Mouse (Mus musculus) cortical plate, adult 2 months (tissue): ENCODE data around the gene Xylt2.

ENCODE experiments used
- CTCF ChIP-seq: fragments of 200-500 bp; IDR thresholded peaks from 2 replicates; pipeline ENCODE4 v1.5.1; 2011; ENCODE audit warnings: mild to moderate bottlenecking, control low read depth, low read length; ENCODE audit not compliant: insufficient read depth; ENCODE audit errors: extremely low read depth
- POLR2A ChIP-seq: fragments of 200-500 bp; IDR thresholded peaks from 2 replicates; pipeline ENCODE4 v1.6.1; 2011; ENCODE audit warnings: mild to moderate bottlenecking, low read length, control low read depth; ENCODE audit not compliant: insufficient read depth; ENCODE audit errors: extremely low read depth

DNA sequence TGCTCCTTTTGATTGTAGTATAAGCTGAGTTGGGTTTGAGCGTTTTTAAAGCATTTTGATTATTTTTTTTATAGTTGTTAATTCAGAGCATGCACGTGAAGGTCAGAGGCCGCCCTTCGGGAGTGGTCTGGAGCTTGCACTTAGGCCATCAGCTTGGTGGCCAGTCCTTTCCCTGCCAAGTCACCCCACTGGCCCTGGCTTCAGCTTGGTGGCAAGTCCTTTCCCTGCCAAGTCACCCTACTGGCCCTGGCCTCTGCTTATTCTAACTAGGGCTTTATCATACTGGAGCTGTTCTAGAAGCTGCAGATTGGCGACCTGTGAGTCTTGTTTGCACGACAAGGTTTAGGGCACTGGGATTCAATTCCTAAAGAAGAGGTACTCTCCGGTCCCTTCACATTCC lies 5.1 kb upstream of the Xylt2 start:
- TF ChIP-seq CTCF (no peak), POLR2A (no peak)
